Comparison of ENCODE assay signal across 18 mouse cellular contexts in the genomic region with DNA sequence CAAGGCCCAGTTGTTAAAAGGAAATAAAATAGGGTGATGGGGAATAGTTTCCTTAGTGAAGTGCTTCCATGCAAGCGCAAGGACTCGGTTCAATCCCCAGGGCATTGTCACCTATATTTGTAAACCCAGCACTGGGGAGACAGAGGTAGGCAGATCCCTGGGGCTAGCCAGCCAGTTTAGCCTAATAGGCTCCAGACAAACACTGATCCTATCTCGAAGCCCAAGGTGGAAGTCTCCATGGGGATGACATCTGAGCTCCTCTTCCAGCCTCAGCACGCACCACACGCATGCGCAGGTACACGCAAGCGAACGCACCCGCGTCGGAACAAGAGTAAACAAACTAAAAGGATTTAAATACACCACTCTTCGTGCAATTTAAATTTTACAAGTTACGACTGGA.
"Had no signal": no experiment of that assay in that cellular context is flagged by ENCODE, and none has a peak within 500 bp of the region (broad histone marks: within the 10 kb centered on the region; RNA-seq: fewer than 3 reads in every experiment).

No protein-coding gene starts in this region.

- H3K36me3 ChIP-seq: midbrain, embryonic 10.5 days; midbrain, embryonic 13.5 days; midbrain, embryonic 15.5 days; neural tube, embryonic 13.5 days; neural tube, embryonic 15.5 days had no signal

- H3K27ac ChIP-seq: midbrain, embryonic 10.5 days; midbrain, embryonic 13.5 days; midbrain, embryonic 15.5 days; neural tube, embryonic 13.5 days; neural tube, embryonic 15.5 days had no signal

- H3K4me1 ChIP-seq: midbrain, embryonic 10.5 days; midbrain, embryonic 13.5 days; midbrain, embryonic 15.5 days; neural tube, embryonic 13.5 days; neural tube, embryonic 15.5 days had no signal

- H3K9me3 ChIP-seq: midbrain, embryonic 13.5 days; midbrain, embryonic 15.5 days; neural tube, embryonic 13.5 days; neural tube, embryonic 15.5 days had no signal

- H3K27me3 ChIP-seq: midbrain, embryonic 13.5 days; midbrain, embryonic 15.5 days; neural tube, embryonic 13.5 days; neural tube, embryonic 15.5 days had no signal

- H3K4me3 ChIP-seq: midbrain, embryonic 10.5 days; midbrain, embryonic 13.5 days; midbrain, embryonic 15.5 days; myocyte; neural tube, embryonic 13.5 days; neural tube, embryonic 15.5 days had no signal

- DNase-seq: lung, adult 18-20 months; lung, embryonic 14.5 days; lung, postnatal 10 days; lung, postnatal 4 days; retina, postnatal 1 day; right cerebral cortex, adult 18-20 months; right cerebral cortex, postnatal 25 days; right cerebral cortex, postnatal 4 days; spleen, adult 18-20 months; thymus, adult 18-20 months; thymus, postnatal 14 days; thymus, postnatal 36 days had no signal

- H3K9ac ChIP-seq: lung, embryonic 14.5 days; midbrain, embryonic 13.5 days; midbrain, embryonic 15.5 days; neural tube, embryonic 13.5 days; neural tube, embryonic 15.5 days had no signal

- H3K4me2 ChIP-seq: lung, embryonic 14.5 days; midbrain, embryonic 13.5 days; midbrain, embryonic 15.5 days; neural tube, embryonic 13.5 days; neural tube, embryonic 15.5 days had no signal

- ATAC-seq: midbrain, embryonic 13.5 days; midbrain, embryonic 15.5 days had no signal
